Mouse (Mus musculus) intestine, postnatal 0 days (tissue): ENCODE results near the gene Kcns1. TPM values are rescaled to one million over a fixed set of nuclear protein-coding genes. Genes with fewer than 3 reads are reported as not detected.

Experiments
- ATAC-seq: fragments of 200-750 bp; cut with Nextera tagmentation; 2 replicates; pipeline ENCODE4 v1.8.0; 2017; ENCODE audit warnings: mild to moderate bottlenecking, moderate TSS enrichment, moderate library complexity
- H3K27ac ChIP-seq: fragments of 300-500 bp; sonication (generic); 2 replicates; pipeline ENCODE4 v1.5.1; 2014; ENCODE audit warnings: mild to moderate bottlenecking, low read depth, low read length, moderate library complexity
- H3K27me3 ChIP-seq: fragments of 300-500 bp; sonication (generic); replicated peaks from 2 replicates; pipeline ENCODE4 v1.6.1; 2014; ENCODE audit warnings: low read length, mixed read lengths; ENCODE audit not compliant: control insufficient read depth, insufficient read depth
- H3K36me3 ChIP-seq: fragments of 300-500 bp; sonication (generic); 2 replicates; pipeline ENCODE4 v1.6.1; 2014; ENCODE audit warnings: mild to moderate bottlenecking, moderate library complexity; ENCODE audit not compliant: control insufficient read depth, insufficient read depth
- H3K4me1 ChIP-seq: fragments of 300-500 bp; sonication (generic); replicated peaks from 2 replicates; pipeline ENCODE4 v1.6.1; 2014; ENCODE audit warnings: antibody characterized with exemption, low read length, mixed read lengths; ENCODE audit not compliant: control insufficient read depth, insufficient read depth
- H3K4me2 ChIP-seq: fragments of 300-500 bp; sonication (generic); replicated peaks from 2 replicates; pipeline ENCODE4 v1.6.1; 2014; ENCODE audit warnings: low read depth, mild to moderate bottlenecking, moderate library complexity
- H3K4me3 ChIP-seq: fragments of 300-500 bp; sonication (generic); 2 replicates; pipeline ENCODE4 v1.5.1; 2014; ENCODE audit warnings: low read depth, low read length
- H3K9ac ChIP-seq: fragments of 300-500 bp; sonication (generic); 2 replicates; pipeline ENCODE4 v1.6.1; 2014; ENCODE audit warnings: mild to moderate bottlenecking, low read depth, low read length
- H3K9me3 ChIP-seq: fragments of 300-500 bp; sonication (generic); 2 replicates; pipeline ENCODE4 v1.6.1; 2016; ENCODE audit warnings: mixed run types; ENCODE audit not compliant: control insufficient read depth
- CTCF ChIP-seq: sonication (generic); IDR thresholded peaks from 2 replicates; pipeline ENCODE4 v1.5.1; 2016; ENCODE audit warnings: low read depth, mild to moderate bottlenecking, control low read depth, antibody characterized with exemption, moderate library complexity
- WGBS: fragments of 180-500 bp; shearing (Covaris S2); extraction: QIAGEN DNeasy Blood & Tissue Kit; methylation state at CpG from one replicate; pipeline ENCODE4 v1.1.7; 2014; 5-methylcytosine and 5-hydroxymethylcytosine counted together
- polyA plus RNA-seq: library from polyadenylated mRNA; unstranded; fragments of >200 nt; fragmentation: Nextera tagmentation; extraction: Ambion mirVana; gene quantifications from 2 replicates; pipeline ENCODE4 v1.2.1, GENCODE M21; 2015

The Kcns1 gene
- polyA plus RNA-seq, 1 experiment from 2014 or later = 0.21 TPM

- no peak for ATAC-seq
- H3K36me3 ChIP-seq = no peaks in the 10 kb centered on the region
- H3K9me3 ChIP-seq = no peaks in the 10 kb centered on the region
- TF ChIP-seq CTCF = no peak
- H3K9ac ChIP-seq = no peak overlapping the region
- no peak overlapping the region for H3K4me3 ChIP-seq
- H3K27me3 ChIP-seq = peaks cover 8% of the 10 kb centered on the region
- 80% methylated on average over 3 of the region's 3 CpGs for WGBS
- H3K4me2 ChIP-seq = no peak overlapping the region
- peaks cover 3% of the 10 kb centered on the region; the same call in 1 of the 2 replicates for H3K4me1 ChIP-seq
- H3K27ac ChIP-seq = no peak overlapping the region
Measured at GRCm38 (mm10) chr2:164175850-164176249, 4.9 kb upstream of the Kcns1 start.

- H3K36me3 ChIP-seq = no peaks in the 10 kb centered on the region
- peaks cover 4% of the 10 kb centered on the region; the same call in 1 of the 2 replicates for H3K4me1 ChIP-seq
- no peak overlapping the region for H3K4me3 ChIP-seq
- WGBS = 70% methylated on average over 8 of the region's 8 CpGs
- H3K27ac ChIP-seq = no peak overlapping the region
- no peak overlapping the region for H3K9ac ChIP-seq
- no peak overlapping the region for H3K4me2 ChIP-seq
- H3K9me3 ChIP-seq = no peaks in the 10 kb centered on the region
- no peak for TF ChIP-seq CTCF
- ATAC-seq = no peak
- peaks cover 18% of the 10 kb centered on the region for H3K27me3 ChIP-seq
Measured at GRCm38 (mm10) chr2:164174649-164175395, 3.9 kb upstream of the Kcns1 start.

GRCm38 (mm10) chr2:164173394-164173793, 2.5 kb upstream of the Kcns1 start:
- H3K27me3 ChIP-seq = peaks cover 32% of the 10 kb centered on the region
- TF ChIP-seq CTCF = no peak
- no peak overlapping the region for H3K4me3 ChIP-seq
- H3K27ac ChIP-seq = no peak overlapping the region
- H3K9ac ChIP-seq = no peak overlapping the region
- WGBS = 61% methylated on average over 3 of the region's 3 CpGs
- H3K4me1 ChIP-seq = peaks cover 6% of the 10 kb centered on the region; the same call in 1 of the 2 replicates
- no peak overlapping the region for H3K4me2 ChIP-seq
- no peaks in the 10 kb centered on the region for H3K9me3 ChIP-seq
- no peaks in the 10 kb centered on the region for H3K36me3 ChIP-seq
- ATAC-seq = no peak

GRCm38 (mm10) chr2:164170326-164170725, 587 bp downstream of the Kcns1 start:
- no peak overlapping the region for H3K4me2 ChIP-seq

GRCm38 (mm10) chr2:164168571-164168946, 2.4 kb downstream of the Kcns1 start:
- Histone ChIP-seq H3K27ac (no peak overlapping the region), H3K4me2 (peak overlapping the region; percentile 52), H3K9ac (no peak overlapping the region), H3K4me3 (peak overlapping the region; percentile 26), H3K27me3 (peaks cover 44% of the 10 kb centered on the region), H3K9me3 (no peaks in the 10 kb centered on the region), H3K4me1 (0 out of 2 replicates have a peak, but pooled peaks cover 8% of the 10 kb centered on the region), H3K36me3 (no peaks in the 10 kb centered on the region)
- 13% methylated on average over 40 of the region's 42 CpGs for WGBS
- TF ChIP-seq CTCF = 0 out of 2 replicates have a peak, but pooled peaks have one; percentile 24
- no peak for ATAC-seq

More at GRCm38 (mm10) chr2:164170326-164170725, 587 bp downstream of the Kcns1 start:
- 3% methylated on average over 11 of the region's 11 CpGs for WGBS
- no peaks in the 10 kb centered on the region for H3K9me3 ChIP-seq
- no peak for ATAC-seq
- H3K36me3 ChIP-seq = no peaks in the 10 kb centered on the region
- H3K9ac ChIP-seq = no peak overlapping the region
- TF ChIP-seq CTCF = no peak
- H3K27ac ChIP-seq = no peak overlapping the region
- H3K4me3 ChIP-seq = no peak overlapping the region
- peaks cover 8% of the 10 kb centered on the region; the same call in 1 of the 2 replicates for H3K4me1 ChIP-seq
- H3K27me3 ChIP-seq = peaks cover 44% of the 10 kb centered on the region

GRCm38 (mm10) chr2:164167752-164168570, 3.0 kb downstream of the Kcns1 start:
- H3K27me3 ChIP-seq = peaks cover 44% of the 10 kb centered on the region
- H3K4me3 ChIP-seq = peak overlapping the region; percentile 26
- H3K27ac ChIP-seq = no peak overlapping the region
- WGBS = 12% methylated on average over 90 of the region's 90 CpGs
- no peak overlapping the region for H3K9ac ChIP-seq
- H3K36me3 ChIP-seq = no peaks in the 10 kb centered on the region
- H3K4me1 ChIP-seq = 0 out of 2 replicates have a peak, but pooled peaks cover 8% of the 10 kb centered on the region
- H3K4me2 ChIP-seq = peak overlapping the region; percentile 52
- TF ChIP-seq CTCF = no peak
- H3K9me3 ChIP-seq = no peaks in the 10 kb centered on the region
- ATAC-seq = no peak
